Mouse (Mus musculus) right cerebral cortex, postnatal 14 days (tissue): ENCODE measurements at regions not wholly inside any gene's neighbourhood (a gene's known extent, or its start where the extent isn't known, plus 50 kb on each side); places are given as distances from the start of the nearest gene placed in this dataset.

Source experiments
- DNase-seq: peaks from one replicate; pipeline ENCODE4 v3.0.0; 2022

GRCm38 (mm10) chr11:18571557-18572209 lies 447.1 kb downstream of the Meis1 start:
- no peak for DNase-seq

GRCm38 (mm10) chr11:18563011-18563410 lies 455.8 kb downstream of the Meis1 start:
- no peak for DNase-seq

GRCm38 (mm10) chr11:18558665-18559064 lies 460.1 kb downstream of the Meis1 start:
- no peak for DNase-seq

- DNase-seq, result no peak
Measured at GRCm38 (mm10) chr11:18535592-18535857, 483.3 kb downstream of the Meis1 start.

DNA sequence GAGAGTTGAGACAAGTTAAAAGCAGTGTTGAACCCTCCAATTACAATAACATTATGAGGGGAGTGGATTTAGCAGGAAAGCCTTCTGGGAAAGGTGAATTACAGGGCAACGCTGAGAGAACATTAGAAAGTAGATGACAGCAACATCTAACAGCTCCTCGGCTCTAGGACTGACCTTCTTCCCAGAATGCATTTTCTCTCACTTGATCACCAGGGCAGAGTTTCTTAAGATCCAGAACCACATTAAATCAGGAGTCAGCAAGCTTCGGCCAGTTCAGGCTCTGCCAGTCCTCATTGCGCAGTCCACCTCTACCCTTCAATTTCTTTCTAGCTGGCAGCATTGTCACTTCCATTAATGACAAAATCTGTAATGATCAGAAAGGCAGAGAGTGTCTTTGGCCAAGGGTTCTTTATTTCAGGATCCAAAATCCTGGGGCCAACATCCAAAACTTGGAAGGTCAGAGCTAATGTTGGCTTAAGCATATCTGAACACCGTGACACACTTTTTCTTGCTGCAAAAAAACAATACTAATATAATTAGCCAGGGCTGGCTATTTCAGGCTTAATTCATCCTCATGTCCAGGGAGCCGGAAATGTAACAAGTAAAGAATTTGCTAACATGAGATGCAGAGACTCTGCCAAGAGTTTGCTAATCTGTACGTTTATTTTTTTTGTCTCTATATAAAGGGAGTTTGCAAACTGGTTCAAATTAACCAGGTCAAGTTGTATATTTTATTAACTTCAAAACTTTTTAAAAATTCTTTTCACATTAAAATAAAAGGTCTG lies 483.8 kb downstream of the Meis1 start:
- DNase-seq, result no peak

- DNase-seq, result no peak
Measured at GRCm38 (mm10) chr11:18531264-18532110, 487.3 kb downstream of the Meis1 start.

GRCm38 (mm10) chr11:18528568-18528967 lies 490.2 kb downstream of the Meis1 start:
- no peak for DNase-seq

DNA sequence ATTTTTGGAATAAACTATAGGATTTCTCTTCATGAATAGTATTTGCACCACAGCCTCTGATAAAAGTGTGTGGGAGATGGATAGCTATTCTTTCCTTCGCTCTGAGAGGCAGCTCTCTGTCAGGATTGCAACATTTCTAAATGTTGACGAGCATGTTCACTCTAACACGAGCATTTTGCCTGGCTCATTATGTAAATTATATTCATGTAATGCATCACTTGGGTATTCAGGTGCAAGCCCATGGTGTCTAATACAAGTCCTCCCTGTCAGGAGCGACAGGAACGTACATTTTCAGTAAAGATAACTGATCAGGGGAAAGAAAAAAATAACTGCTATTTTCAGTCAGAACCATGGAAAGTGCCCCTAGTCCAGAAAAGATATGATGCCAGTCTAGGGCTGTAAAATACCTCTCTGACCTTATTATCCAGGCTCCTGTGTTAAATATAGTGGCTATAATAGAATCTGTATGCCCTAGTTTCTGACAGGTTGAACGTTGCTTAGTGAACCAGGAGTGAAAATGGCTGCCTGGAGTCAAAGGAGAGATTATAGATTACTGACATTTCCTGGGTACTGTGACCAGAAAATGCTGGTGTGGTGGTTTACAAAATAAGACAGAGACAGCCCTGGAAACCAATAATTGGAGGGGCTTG lies 523.6 kb downstream of the Meis1 start:
- no peak for DNase-seq

- DNase-seq, result no peak
Measured at GRCm38 (mm10) chr11:18493981-18494380, 524.8 kb downstream of the Meis1 start.

GRCm38 (mm10) chr11:18493086-18493485 lies 525.7 kb downstream of the Meis1 start:
- DNase-seq, result no peak

- DNase-seq, result no peak
Measured at GRCm38 (mm10) chr11:18489517-18490256, 529.1 kb downstream of the Meis1 start.

GRCm38 (mm10) chr11:18478841-18479240 lies 525.2 kb upstream of the Etaa1 start:
- no peak for DNase-seq

DNA sequence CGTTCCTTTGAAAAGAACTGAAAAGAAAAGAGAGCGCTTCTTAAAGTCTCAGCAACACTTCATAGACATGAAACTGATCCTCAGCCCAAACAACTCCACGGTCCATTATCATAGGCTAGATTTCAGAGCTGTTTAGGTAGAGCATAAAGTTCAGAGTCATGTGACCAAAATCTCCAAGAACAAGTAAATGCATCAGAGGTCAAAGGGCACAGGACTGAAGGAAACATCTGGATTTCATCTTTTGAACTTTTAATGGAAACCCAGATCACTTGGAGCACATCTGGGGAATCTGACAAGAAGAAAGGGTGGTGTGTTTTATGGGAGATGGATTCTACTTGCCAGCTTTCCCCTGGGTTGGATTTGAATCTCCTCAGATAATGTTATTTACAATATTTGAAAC lies 497.6 kb upstream of the Etaa1 start:
- DNase-seq, result no peak

DNA sequence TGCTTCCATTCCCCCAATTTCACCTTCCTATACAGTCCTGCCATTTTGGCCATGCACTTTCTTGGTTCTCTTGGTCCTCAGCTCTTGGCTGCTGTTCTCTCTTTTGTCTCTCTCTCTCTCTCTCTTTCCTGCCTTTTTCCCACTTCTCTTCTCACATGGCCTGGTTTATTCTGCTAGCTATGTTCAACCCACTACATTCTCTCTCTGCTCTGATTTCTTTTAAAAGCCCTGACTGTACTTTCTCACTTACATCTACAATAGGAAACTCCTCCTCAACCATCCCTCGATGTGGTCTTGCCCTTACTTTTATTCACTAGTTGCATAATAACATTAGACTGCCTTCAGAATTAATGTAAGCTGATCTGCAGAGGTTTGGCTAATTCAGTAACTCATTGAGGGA lies 495.2 kb upstream of the Etaa1 start:
- no peak for DNase-seq

DNA sequence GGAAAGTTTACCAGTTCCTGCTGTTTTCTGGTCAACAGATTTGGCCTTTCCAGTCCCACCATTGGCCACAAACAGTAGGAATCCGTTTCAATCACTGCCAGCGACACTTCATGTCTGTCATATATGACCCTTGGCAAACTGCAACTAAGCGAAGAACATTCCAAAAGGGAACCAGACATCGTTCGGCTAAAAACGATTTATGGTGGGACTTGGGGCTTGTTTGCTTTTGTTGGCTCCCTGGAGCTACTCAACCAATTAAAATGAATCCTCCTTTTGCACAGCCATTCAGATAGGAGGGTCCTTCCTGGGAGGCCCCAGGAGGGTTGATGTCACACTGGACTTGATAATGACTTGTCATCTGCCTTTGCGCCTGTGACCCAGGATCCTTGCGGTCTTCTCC lies 490.9 kb upstream of the Etaa1 start:
- no peak for DNase-seq

- no peak for DNase-seq
Measured at GRCm38 (mm10) chr11:18444101-18444500, 490.4 kb upstream of the Etaa1 start.

DNA sequence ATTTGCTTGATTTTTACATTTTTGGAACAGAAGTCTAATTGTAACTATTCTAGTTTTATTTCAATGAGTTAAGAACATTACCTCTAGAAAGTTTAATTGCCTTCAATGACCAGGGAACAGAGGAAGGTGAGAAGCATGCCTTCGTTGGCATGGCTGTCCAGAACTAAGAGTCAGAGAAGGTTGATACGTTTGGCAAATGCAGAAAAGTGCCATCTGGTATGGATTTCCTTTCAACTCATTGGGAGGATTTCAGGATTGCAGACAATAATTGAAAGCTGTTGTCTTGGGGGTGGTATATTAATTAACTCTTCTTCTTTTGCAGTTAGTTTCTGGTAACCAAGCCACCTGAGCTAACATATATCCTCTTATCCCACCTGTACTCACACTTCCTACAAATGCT lies 489.5 kb upstream of the Etaa1 start:
- DNase-seq, result no peak

GRCm38 (mm10) chr11:18437834-18438611 lies 484.3 kb upstream of the Etaa1 start:
- DNase-seq, result no peak

DNA sequence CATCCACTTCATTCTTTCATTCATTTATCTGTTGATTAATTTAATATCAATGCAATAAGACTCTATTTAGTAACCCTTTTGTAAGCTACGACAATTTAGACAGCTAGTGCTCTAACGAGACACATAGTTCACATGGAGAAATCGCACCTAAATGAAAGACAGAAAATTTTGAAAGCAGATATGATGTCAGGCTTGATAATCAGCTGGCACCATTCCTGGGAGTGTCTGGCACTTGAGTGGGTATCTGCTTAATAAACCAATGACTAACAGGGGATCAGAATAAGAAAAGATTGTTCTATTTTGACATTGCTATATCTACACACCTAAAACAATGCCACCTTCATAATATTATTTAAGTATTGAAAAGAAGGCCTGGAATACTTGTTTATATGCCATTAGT lies 467.4 kb upstream of the Etaa1 start:
- DNase-seq, result no peak

GRCm38 (mm10) chr11:18413769-18414168 lies 460.1 kb upstream of the Etaa1 start:
- DNase-seq, result no peak

DNA sequence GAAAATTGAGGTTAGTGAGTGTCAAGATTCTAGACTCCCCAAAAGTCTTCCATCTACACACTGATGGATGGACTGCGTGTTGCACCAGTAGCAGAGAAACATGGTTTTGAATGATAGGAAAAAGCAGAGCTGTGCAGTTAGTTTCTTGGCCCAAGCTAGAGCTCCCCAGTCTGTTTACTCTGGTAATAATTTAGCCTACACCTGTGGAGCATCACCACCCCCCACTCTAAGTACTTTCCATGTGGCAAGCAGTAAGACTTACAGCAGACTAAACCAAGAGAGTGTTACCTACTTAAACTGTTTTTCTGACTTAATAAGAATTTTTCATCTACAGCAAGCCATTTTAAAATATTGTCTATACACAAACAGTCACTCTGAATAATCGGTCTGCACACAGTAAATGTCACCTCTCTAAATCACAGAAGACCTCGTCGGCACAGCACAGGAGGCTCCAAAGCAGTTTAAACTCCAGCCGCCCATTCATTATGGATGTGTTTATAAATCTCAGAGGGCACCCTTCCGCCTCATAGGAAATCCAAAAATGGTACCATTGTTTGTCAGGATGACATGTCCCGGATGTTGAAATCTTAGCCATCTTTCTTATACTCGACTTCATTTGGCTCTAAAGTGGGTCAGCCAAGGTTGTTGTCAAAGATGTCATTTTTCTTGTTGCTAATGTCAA lies 454.5 kb upstream of the Etaa1 start:
- no peak for DNase-seq
